In genomic region chr19:8954171-8954570, GRCm38 (mm10) we compare ENCODE assay signal across 8 mouse cellular contexts. TPM values are rescaled to one million over a fixed set of nuclear protein-coding genes. Genes with fewer than 3 reads are reported as not detected.
A peak's percentile ranks its signal among the peaks of the same experiment; 100 is the strongest.
DNase-seq lines count a peak whose midpoint lies in the region; ATAC-seq and TF ChIP-seq lines count a peak whose summit lies in the region.

No protein-coding gene starts in this region.

- TF ChIP-seq CTCF in CH12.LX (conservative IDR thresholded peaks at IDR 0.05 in 1 of 2, IDR thresholded peaks at IDR 0.05 in 1 of 2; ENCODE audit: low read depth in 2 of 2, low read length in 2 of 2): no peak
- no peak for TF ChIP-seq CTCF in liver, postnatal 0 days (IDR thresholded peaks at IDR 0.05; ENCODE audit: low read depth)

- in situ Hi-C loops in CH12.LX (cut with MboI; ENCODE audit: low pct_ligation_motif_present, low pct_unique_long_range_greater_than_20kb, low sequenced_read_pairs): no loop called here

- H3K36me3 ChIP-seq in heart, embryonic 14.5 days (ENCODE audit: control insufficient read depth, insufficient read depth, low read length): peaks cover 67% of the 10 kb centered on the region
- H3K36me3 ChIP-seq in CH12.LX (replicated peaks in 1 of 2; ENCODE audit: control insufficient read depth in 1 of 2, insufficient read depth in 1 of 2, low read length in 1 of 2): peaks cover 43 to 71% of the 10 kb centered on the region in 2 experiments
- peaks cover 61% of the 10 kb centered on the region for H3K36me3 ChIP-seq in forebrain, embryonic 14.5 days (ENCODE audit: control insufficient read depth, insufficient read depth, low read length)
- peaks cover 51% of the 10 kb centered on the region for H3K36me3 ChIP-seq in liver, postnatal 0 days (replicated peaks; ENCODE audit: insufficient read depth, low read length)

- H3K4me2 ChIP-seq in heart, embryonic 14.5 days (ENCODE audit: low read length): peak overlapping the region; percentile 82
- H3K4me2 ChIP-seq in CH12.LX (ENCODE audit: insufficient read depth, low read depth, poor library complexity, severe bottlenecking): peak overlapping the region; percentile 99
- H3K4me2 ChIP-seq in forebrain, embryonic 14.5 days (ENCODE audit: low read length): peak overlapping the region; percentile 87
- peak overlapping the region; percentile 89 for H3K4me2 ChIP-seq in liver, postnatal 0 days (ENCODE audit: low read depth, low read length)

- TF ChIP-seq RAD21 in CH12.LX (IDR thresholded peaks at IDR 0.05; ENCODE audit: low read depth, low read length): no peak

- TF ChIP-seq EP300 in CH12.LX (IDR thresholded peaks at IDR 0.05; ENCODE audit: low read length): no peak
- no peak for TF ChIP-seq EP300 in liver, postnatal 0 days (IDR thresholded peaks at IDR 0.05; ENCODE audit: low read depth)

- no peak for TF ChIP-seq POLR2A in CH12.LX (IDR thresholded peaks at IDR 0.05; ENCODE audit: low read depth, low read length)

- peaks cover 0 to 15% of the 10 kb centered on the region in 2 experiments; a peak in 1 of 4 replicates for H3K4me1 ChIP-seq in heart, embryonic 14.5 days (ENCODE audit: control insufficient read depth in 2 of 2, insufficient read depth in 2 of 2, low read length in 2 of 2)
- peaks cover 4 to 35% of the 10 kb centered on the region in 2 experiments for H3K4me1 ChIP-seq in CH12.LX (ENCODE audit: control insufficient read depth in 1 of 2, insufficient read depth in 2 of 2)
- peaks cover 18% of the 10 kb centered on the region for H3K4me1 ChIP-seq in forebrain, embryonic 14.5 days (ENCODE audit: control insufficient read depth, insufficient read depth, low read length)
- peaks cover 17% of the 10 kb centered on the region for H3K4me1 ChIP-seq in liver, postnatal 0 days (ENCODE audit: insufficient read depth)

- no peak for DNase-seq in heart, adult 8-10 months (ENCODE audit: low spot score)
- DNase-seq in CH12.LX (ENCODE audit: extremely low read depth): no peak
- DNase-seq in forebrain, embryonic 14.5 days (ENCODE audit: low spot score): no peak
- no peak for DNase-seq in liver, postnatal 0 days
- DNase-seq in adrenal gland, postnatal 36 days: no peak
- no peak for DNase-seq in thymus, postnatal 10 days (ENCODE audit: low spot score in 2 of 2)
- no peak for DNase-seq in thymus, postnatal 25 days

- H3K27ac ChIP-seq in heart, embryonic 14.5 days (replicated peaks in 1 of 2; ENCODE audit: control insufficient read depth in 1 of 2, insufficient read depth in 1 of 2, low read depth in 2 of 2, low read length in 2 of 2): peak overlapping the region; percentile 54 to 60; a peak in 2 of 4 replicates
- peak overlapping the region; percentile 70 for H3K27ac ChIP-seq in CH12.LX (ENCODE audit: insufficient read depth, low read depth)
- peak overlapping the region; percentile 98 for H3K27ac ChIP-seq in forebrain, embryonic 14.5 days (ENCODE audit: low read depth, low read length)
- H3K27ac ChIP-seq in liver, postnatal 0 days (ENCODE audit: low read depth): peak overlapping the region; percentile 79

- H3K79me2 ChIP-seq in CH12.LX (replicated peaks; ENCODE audit: control insufficient read depth, extremely low read depth, insufficient read depth, poor library complexity, severe bottlenecking): peaks cover 48% of the 10 kb centered on the region

- H3K4me3 ChIP-seq in heart, embryonic 14.5 days (ENCODE audit: control insufficient read depth in 1 of 2, insufficient read depth in 1 of 2, low read depth in 1 of 2, low read length in 2 of 2): peak overlapping the region; percentile 65 to 71
- H3K4me3 ChIP-seq in CH12.LX (replicated peaks in 1 of 3; ENCODE audit: low read depth in 2 of 3, low read length in 2 of 3, poor library complexity in 1 of 3): peak overlapping the region; percentile 67 to 85 (median 82)
- H3K4me3 ChIP-seq in forebrain, embryonic 14.5 days (ENCODE audit: low read depth, low read length): peak overlapping the region; percentile 69
- peak overlapping the region; percentile 82 for H3K4me3 ChIP-seq in liver, postnatal 0 days (ENCODE audit: low read depth, low read length)

- ATAC-seq in heart, embryonic 14.5 days (ENCODE audit: insufficient number of reproducible peaks, insufficient read depth, low FRiP score, low read depth): no peak
- ATAC-seq in forebrain, embryonic 14.5 days: no peak
- no peak for ATAC-seq in liver, postnatal 0 days

- peak overlapping the region; percentile 72 for H3K9ac ChIP-seq in heart, embryonic 14.5 days (ENCODE audit: low read length)
- peak overlapping the region; percentile 95 for H3K9ac ChIP-seq in CH12.LX (ENCODE audit: insufficient read depth, low read depth)
- H3K9ac ChIP-seq in forebrain, embryonic 14.5 days (ENCODE audit: low read length): peak overlapping the region; percentile 74
- peak overlapping the region; percentile 78 for H3K9ac ChIP-seq in liver, postnatal 0 days (replicated peaks)

- no peaks in the 10 kb centered on the region for H3K9me3 ChIP-seq in heart, embryonic 14.5 days (ENCODE audit: control insufficient read depth, low read length)
- no peaks in the 10 kb centered on the region for H3K9me3 ChIP-seq in CH12.LX (replicated peaks; ENCODE audit: low read length)
- no peaks in the 10 kb centered on the region for H3K9me3 ChIP-seq in forebrain, embryonic 14.5 days (replicated peaks; ENCODE audit: control insufficient read depth, low read length)
- no peaks in the 10 kb centered on the region for H3K9me3 ChIP-seq in liver, postnatal 0 days (ENCODE audit: low read length)

- WGBS in heart, embryonic 14.5 days: 8% methylated on average over 9 of the region's 9 CpGs
- WGBS in forebrain, embryonic 14.5 days: 5% methylated on average over 9 of the region's 9 CpGs
- 3% methylated on average over 9 of the region's 9 CpGs for WGBS in liver, postnatal 0 days (ENCODE audit: insufficient replicate concordance)

- dilution Hi-C loops in CH12.LX (cut with MboI; ENCODE audit: extremely low pct_ligation_motif_present, extremely low pct_unique_long_range_greater_than_20kb, low sequenced_read_pairs): no loop called here

- no peaks in the 10 kb centered on the region for H3K27me3 ChIP-seq in heart, embryonic 14.5 days (ENCODE audit: control insufficient read depth, insufficient read depth, low read length)
- H3K27me3 ChIP-seq in CH12.LX (replicated peaks): no peaks in the 10 kb centered on the region
- no peaks in the 10 kb centered on the region for H3K27me3 ChIP-seq in forebrain, embryonic 14.5 days (replicated peaks; ENCODE audit: control insufficient read depth, insufficient read depth, low read length)
- H3K27me3 ChIP-seq in liver, postnatal 0 days (ENCODE audit: insufficient read depth, low read length): no peaks in the 10 kb centered on the region

TF ChIP-seq in CH12.LX, 34 proteins besides CTCF, POLR2A, EP300 and RAD21 (continues in another document):
- TF ChIP-seq HCFC1 (IDR thresholded peaks at IDR 0.05; ENCODE audit: low read depth, low read length) (no peak), NELFE (IDR thresholded peaks at IDR 0.05; ENCODE audit: low read depth, low read length) (no peak; the same call in 1 of the 2 replicates)

RNA-seq across cellular contexts. Expression of gene Tut1, which starts 0.5 kb away (rescaled TPM):
- 14.5 and 15.6 TPM in 2 replicates for polyA plus RNA-seq in heart, embryonic 14.5 days (2014; fragmentation: Nextera tagmentation; extraction: Ambion mirVana)
- 10 to 100 TPM in 1 of 4 experiments, 1 to 10 TPM in 3; 8.1 to 10.3 (median 8.6) TPM for total RNA-seq in heart, adult 8-10 months (2022)
- total RNA-seq in CH12.LX (2012; rRNA removed): 47.7 and 49.1 TPM in 2 replicates
- total RNA-seq in CH12.LX (2014; rRNA removed): 40.4 and 41.8 TPM in 2 replicates
- 52.9 and 54.9 TPM in 2 replicates for polyA plus RNA-seq in CH12.LX (2012; ENCODE audit: insufficient read length, low read depth)
- polyA plus RNA-seq in forebrain, embryonic 14.5 days (2014; fragmentation: Nextera tagmentation; extraction: Ambion mirVana): 24.2 and 26.4 TPM in 2 replicates
- polyA plus RNA-seq in liver, postnatal 0 days (2015; fragmentation: Nextera tagmentation; extraction: Ambion mirVana): 9.0 and 10.7 TPM in 2 replicates
- total RNA-seq in adrenal gland, postnatal 36 days (2021): 10 to 100 TPM; 20.7 to 24.4 TPM

RNA-seq across cellular contexts. Expression of gene Mta2, which starts 12.5 kb away (rescaled TPM):
- 19.8 and 26.5 TPM in 2 replicates for polyA plus RNA-seq in heart, embryonic 14.5 days (2014; fragmentation: Nextera tagmentation; extraction: Ambion mirVana)
- total RNA-seq in heart, adult 8-10 months (2022): 10 to 100 TPM; 28.2 to 33.7 (median 30.4) TPM
- total RNA-seq in CH12.LX (2012; rRNA removed) (131 and 158 TPM in 2 replicates), CH12.LX (2014; rRNA removed) (115 and 117 TPM in 2 replicates)
- 149 and 162 TPM in 2 replicates for polyA plus RNA-seq in CH12.LX (2012; ENCODE audit: insufficient read length, low read depth)
- 57.1 and 57.4 TPM in 2 replicates for polyA plus RNA-seq in forebrain, embryonic 14.5 days (2014; fragmentation: Nextera tagmentation; extraction: Ambion mirVana)
- 43.0 and 45.7 TPM in 2 replicates for polyA plus RNA-seq in liver, postnatal 0 days (2015; fragmentation: Nextera tagmentation; extraction: Ambion mirVana)
- total RNA-seq in adrenal gland, postnatal 36 days (2021): 10 to 100 TPM; 88.0 to 88.6 TPM

RNA-seq across cellular contexts. Expression of gene Eef1g, which starts 12.7 kb away (rescaled TPM):
- 234 and 253 TPM in 2 replicates for polyA plus RNA-seq in heart, embryonic 14.5 days (2014; fragmentation: Nextera tagmentation; extraction: Ambion mirVana)
- 100 to 1,000 TPM; 209 to 232 (median 227) TPM for total RNA-seq in heart, adult 8-10 months (2022)
- total RNA-seq in CH12.LX (2012; rRNA removed) (1,294 and 1,368 TPM in 2 replicates), CH12.LX (2014; rRNA removed) (1,172 and 1,266 TPM in 2 replicates)
- polyA plus RNA-seq in CH12.LX (2012; ENCODE audit: insufficient read length, low read depth): 1,511 and 1,695 TPM in 2 replicates
- 356 and 360 TPM in 2 replicates for polyA plus RNA-seq in forebrain, embryonic 14.5 days (2014; fragmentation: Nextera tagmentation; extraction: Ambion mirVana)
- 129 and 134 TPM in 2 replicates for polyA plus RNA-seq in liver, postnatal 0 days (2015; fragmentation: Nextera tagmentation; extraction: Ambion mirVana)
- 100 to 1,000 TPM; 331 to 363 TPM for total RNA-seq in adrenal gland, postnatal 36 days (2021)

RNA-seq across cellular contexts. Expression of gene Eml3, which starts 24.8 kb away (rescaled TPM):
- 9.0 TPM in 2 replicates for polyA plus RNA-seq in heart, embryonic 14.5 days (2014; fragmentation: Nextera tagmentation; extraction: Ambion mirVana)
- 1 to 10 TPM; 7.2 to 9.1 (median 7.5) TPM for total RNA-seq in heart, adult 8-10 months (2022)
- total RNA-seq in CH12.LX (2012; rRNA removed): 33.3 and 33.6 TPM in 2 replicates
- total RNA-seq in CH12.LX (2014; rRNA removed): 18.7 and 20.4 TPM in 2 replicates
- polyA plus RNA-seq in CH12.LX (2012; ENCODE audit: insufficient read length, low read depth): 35.2 and 37.3 TPM in 2 replicates
- polyA plus RNA-seq in forebrain, embryonic 14.5 days (2014; fragmentation: Nextera tagmentation; extraction: Ambion mirVana): 4.1 and 5.4 TPM in 2 replicates
- 8.0 and 9.5 TPM in 2 replicates for polyA plus RNA-seq in liver, postnatal 0 days (2015; fragmentation: Nextera tagmentation; extraction: Ambion mirVana)
- total RNA-seq in adrenal gland, postnatal 36 days (2021): 10 to 100 TPM; 46.9 to 59.1 TPM

RNA-seq across cellular contexts. Expression of gene Rom1, which starts 25.0 kb away (rescaled TPM):
- 0.94 and 1.6 TPM in 2 replicates for polyA plus RNA-seq in heart, embryonic 14.5 days (2014; fragmentation: Nextera tagmentation; extraction: Ambion mirVana)
- total RNA-seq in heart, adult 8-10 months (2022): 10 to 100 TPM; 22.0 to 37.5 (median 28.1) TPM
- total RNA-seq in CH12.LX (2012; rRNA removed) (5.5 and 5.6 TPM in 2 replicates), CH12.LX (2014; rRNA removed) (4.2 and 4.7 TPM in 2 replicates)
- polyA plus RNA-seq in CH12.LX (2012; ENCODE audit: insufficient read length, low read depth): 4.8 and 4.9 TPM in 2 replicates
- polyA plus RNA-seq in forebrain, embryonic 14.5 days (2014; fragmentation: Nextera tagmentation; extraction: Ambion mirVana): 0.93 and 0.99 TPM in 2 replicates
- polyA plus RNA-seq in liver, postnatal 0 days (2015; fragmentation: Nextera tagmentation; extraction: Ambion mirVana): 2.0 and 2.5 TPM in 2 replicates
- 10 to 100 TPM; 38.7 to 61.5 TPM for total RNA-seq in adrenal gland, postnatal 36 days (2021)
